36 mouse cellular contexts compared by ENCODE assay signal in genomic region chr17:26852262-26852661, GRCm38 (mm10). TPM values are rescaled to one million over a fixed set of nuclear protein-coding genes. Genes with fewer than 3 reads are reported as not detected.
A peak's percentile ranks its signal among the peaks of the same experiment; 100 is the strongest.
DNase-seq lines count a peak whose midpoint lies in the region; ATAC-seq and TF ChIP-seq lines count a peak whose summit lies in the region.
"Had no signal": no experiment of that assay in that cellular context is flagged by ENCODE, and none has a peak within 500 bp of the region (broad histone marks: within the 10 kb centered on the region; RNA-seq: fewer than 3 reads in every experiment).

No protein-coding gene starts in this region.

- H3K27me3 ChIP-seq in heart, embryonic 13.5 days (replicated peaks), result peaks cover 79% of the 10 kb centered on the region
- peaks cover 14% of the 10 kb centered on the region for H3K27me3 ChIP-seq in kidney, adult 2 months (replicated peaks; ENCODE audit: control insufficient read depth, insufficient read depth, low read length)

- ATAC-seq in heart, embryonic 13.5 days (ENCODE audit: extremely low read depth, insufficient number of reproducible peaks, low FRiP score, low TSS enrichment), result no peak
- ATAC-seq: forebrain, postnatal 0 days; intestine, embryonic 16.5 days had no signal

- peak overlapping the region; percentile 78 for H3K4me2 ChIP-seq in heart, embryonic 13.5 days
- H3K4me2 ChIP-seq: embryonic facial prominence, embryonic 15.5 days; forebrain, embryonic 12.5 days; hindbrain, embryonic 13.5 days; neural tube, embryonic 12.5 days had no signal

- peak overlapping the region; percentile 93 for H3K9ac ChIP-seq in heart, embryonic 13.5 days
- H3K9ac ChIP-seq: embryonic facial prominence, embryonic 15.5 days; forebrain, embryonic 12.5 days; forebrain, postnatal 0 days; hindbrain, embryonic 13.5 days; liver, embryonic 14.5 days; neural tube, embryonic 12.5 days had no signal

- DNase-seq in embryo, embryonic 10.5 days (ENCODE audit: low spot score), result peak; percentile 14
- DNase-seq in embryo, embryonic 9.5 days (ENCODE audit: extremely low spot score), result no peak
- DNase-seq in heart, adult 18-20 months, result no peak
- peak; percentile 8 for DNase-seq in retina, embryonic 14.5 days (ENCODE audit: low spot score)
- DNase-seq in retina, postnatal 1 day, result no peak
- no peak for DNase-seq in kidney, adult 2 months
- DNase-seq in gastrocnemius, postnatal 36 days, result no peak
- DNase-seq: adrenal gland, postnatal 14 days; cerebellum, adult 11 months; cerebellum, adult 9-10 months; forebrain, postnatal 0 days; kidney, adult 9 months; kidney, postnatal 10 days; liver; lung, adult 2 months; lung, postnatal 14 days; thymus, postnatal 4 days had no signal

- H3K27ac ChIP-seq in heart, embryonic 13.5 days (replicated peaks), result peak overlapping the region; percentile 99
- no peak overlapping the region for H3K27ac ChIP-seq in kidney, adult 2 months (ENCODE audit: insufficient read depth, low read depth, low read length)
- H3K27ac ChIP-seq: embryonic facial prominence, embryonic 10.5 days; embryonic facial prominence, embryonic 15.5 days; forebrain, embryonic 12.5 days; hindbrain, embryonic 13.5 days; liver, embryonic 14.5 days; midbrain, embryonic 10.5 days; neural tube, embryonic 12.5 days had no signal

- peak overlapping the region; percentile 59 for H3K4me3 ChIP-seq in heart, embryonic 13.5 days
- no peak overlapping the region for H3K4me3 ChIP-seq in kidney, adult 2 months (ENCODE audit: insufficient read depth, low read depth, low read length)
- H3K4me3 ChIP-seq: embryonic facial prominence, embryonic 10.5 days; embryonic facial prominence, embryonic 15.5 days; forebrain, embryonic 12.5 days; hindbrain, embryonic 13.5 days; midbrain, embryonic 10.5 days; myocyte; neural tube, embryonic 12.5 days had no signal

- peaks cover 40% of the 10 kb centered on the region for H3K4me1 ChIP-seq in heart, embryonic 13.5 days
- peaks cover 3% of the 10 kb centered on the region; the same call in 1 of the 2 replicates for H3K4me1 ChIP-seq in kidney, adult 2 months (ENCODE audit: control insufficient read depth, insufficient read depth, low read length)

- no peaks in the 10 kb centered on the region for H3K36me3 ChIP-seq in heart, embryonic 13.5 days
- no peaks in the 10 kb centered on the region for H3K36me3 ChIP-seq in kidney, adult 2 months (ENCODE audit: control insufficient read depth, insufficient read depth, low read length)
- H3K36me3 ChIP-seq: embryonic facial prominence, embryonic 10.5 days; embryonic facial prominence, embryonic 15.5 days; forebrain, embryonic 12.5 days; hindbrain, embryonic 13.5 days; midbrain, embryonic 10.5 days; neural tube, embryonic 12.5 days had no signal

- no peaks in the 10 kb centered on the region for H3K9me3 ChIP-seq in heart, embryonic 13.5 days
- H3K9me3 ChIP-seq: embryonic facial prominence, embryonic 10.5 days; embryonic facial prominence, embryonic 15.5 days; forebrain, embryonic 12.5 days; hindbrain, embryonic 13.5 days; midbrain, embryonic 10.5 days; neural tube, embryonic 12.5 days had no signal

- TF ChIP-seq CTCF in kidney, adult 2 months (conservative IDR thresholded peaks at IDR 0.05; ENCODE audit: insufficient read depth, insufficient read length, low read depth, low read length), result no peak

- 15% methylated on average over 4 of the region's 4 CpGs for WGBS in heart, embryonic 13.5 days
- WGBS in kidney, adult 2 months, result 34% methylated on average over 4 of the region's 4 CpGs

- TF ChIP-seq POLR2A in kidney, adult 2 months (IDR thresholded peaks at IDR 0.05; ENCODE audit: low read depth, low read length), result no peak

- intact Hi-C loops in gastrocnemius, postnatal 36 days (cut with DNase I), result no loop called here

RNA-seq across cellular contexts. Expression of gene Nkx2-5, which starts 7.5 kb away (rescaled TPM):
- polyA plus RNA-seq in heart, embryonic 13.5 days (2015; fragmentation: Nextera tagmentation; extraction: Ambion mirVana), result 136 and 142 TPM in 2 replicates
- total RNA-seq in heart, adult 18-20 months (2021), result 10 to 100 TPM; 75.6 to 79.8 TPM
- 0.05 TPM in 1 of 2 replicates, not detected in the other for polyA plus RNA-seq in kidney, adult 2 months (2012; rRNA removed)
- not detected for total RNA-seq in gastrocnemius, postnatal 36 days (2021)
- total RNA-seq: adrenal gland, postnatal 14 days; gastrocnemius, adult 8-10 months; left cerebral cortex, postnatal 14 days; MEL; midbrain, postnatal 0 days had no signal
- polyA plus RNA-seq: forebrain, embryonic 12.5 days; forebrain, postnatal 0 days; gonadal fat pad, adult 2 months; large intestine, adult 2 months; limb, embryonic 11.5 days; liver, embryonic 14.5 days; midbrain, embryonic 10.5 days; midbrain, postnatal 0 days; neural tube, embryonic 12.5 days; testis, adult 2 months; thymus, postnatal 0 days had no signal

Comparison
In these comparisons a context has a peak if more than half of its experiments do, and no peak if none do; other contexts are left out.
1. DNase-seq: peak in embryo, embryonic 10.5 days (single experiment) and retina, embryonic 14.5 days (single experiment); none in embryo, embryonic 9.5 days (single experiment), heart, adult 18-20 months (0 of 2), retina, postnatal 1 day (single experiment), kidney, adult 2 months (single experiment) and gastrocnemius, postnatal 36 days (0 of 2).
2. RNA of gene Nkx2-5, which starts 7.5 kb away (total RNA-seq): 75.6 to 79.8 TPM in heart, adult 18-20 months; not detected in gastrocnemius, postnatal 36 days; every median in the first group is over 10 times any median in the second.